Mouse (Mus musculus): ENCODE data around the gene Adgrf4.

Adgrf4 gene

GRCm38 (mm10) chr17:42692136-42692535, at the start of gene Adgrf4:
TSS of gene Adgrf4 (minus strand) at chr17:42692284.
- DNase-seq (ENCODE audit: low spot score in 2 of 2): no peak

DNA sequence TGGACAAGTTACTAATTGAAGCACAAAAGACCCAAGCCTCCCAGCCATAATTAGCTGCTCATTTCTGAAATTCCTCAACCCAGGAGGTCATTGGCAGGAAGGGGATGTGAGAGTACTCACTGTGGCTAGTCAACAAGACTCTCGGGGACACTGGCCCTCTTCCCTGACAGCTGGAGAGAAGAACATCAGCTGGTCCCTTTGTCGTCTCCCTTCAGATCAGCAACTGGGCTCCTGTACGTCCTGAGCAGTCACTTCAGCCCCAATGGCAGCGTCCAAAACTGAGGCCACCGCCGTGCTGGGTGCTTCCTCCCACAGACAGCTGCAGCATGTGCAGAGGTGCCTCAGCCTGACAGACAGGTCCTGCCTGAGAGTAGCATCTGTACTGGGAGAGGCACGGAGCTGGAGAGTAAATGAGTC, 49.7 kb upstream of the Adgrf4 start, which contains the start of gene Adgrf2:
Gene Adgrf2 (minus strand): TSS at position 379 of the 417 bp plus-strand sequence.
- DNase-seq (ENCODE audit: low spot score in 2 of 2): peak; percentile 47 to 64

- no peak for DNase-seq (ENCODE audit: low spot score in 2 of 2)
Observed at GRCm38 (mm10) chr17:42738794-42739193, 46.7 kb upstream of the Adgrf4 start.

- no peak for DNase-seq (ENCODE audit: low spot score in 2 of 2)
Observed at GRCm38 (mm10) chr17:42717161-42717560, 25.1 kb upstream of the Adgrf4 start.

DNA sequence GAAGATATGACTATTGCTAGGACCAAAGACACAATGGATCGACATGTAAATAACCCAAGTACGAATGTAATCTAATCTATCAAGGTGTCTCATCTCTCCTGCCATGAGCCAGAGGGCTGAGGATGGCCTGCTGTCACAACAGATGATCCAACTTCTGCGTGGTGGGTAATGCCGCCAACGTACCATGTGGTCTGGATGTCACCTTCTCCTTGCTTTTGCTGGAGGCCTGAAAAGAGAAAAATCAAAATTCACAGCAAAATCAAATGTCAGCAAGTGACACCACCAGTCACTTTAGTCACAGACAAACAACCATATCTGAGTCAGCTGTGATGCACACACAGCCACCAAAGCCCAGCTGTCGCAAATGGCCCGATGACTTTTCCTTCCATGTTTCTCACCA, 22.9 kb upstream of the Adgrf4 start:
- no peak for DNase-seq (ENCODE audit: low spot score in 2 of 2)

DNA sequence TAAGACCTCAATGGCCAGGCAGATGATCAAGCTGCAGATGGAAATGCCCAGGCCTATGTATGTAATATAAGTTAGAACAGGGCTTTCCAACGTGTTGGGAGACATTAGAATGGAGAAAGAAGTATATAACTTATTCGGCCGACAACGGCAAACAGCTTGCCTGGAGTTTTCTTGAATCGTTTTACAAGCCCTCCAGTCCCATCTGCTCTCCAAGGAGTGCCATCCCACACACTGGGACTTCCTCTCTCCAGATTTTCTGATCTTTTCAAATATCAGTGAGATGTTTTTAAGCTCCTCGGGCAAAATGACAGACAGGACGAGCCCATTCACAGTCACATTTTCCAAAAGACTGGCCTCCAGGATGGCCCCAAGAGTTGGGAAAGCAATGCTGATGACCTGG, 18.6 kb upstream of the Adgrf4 start:
- DNase-seq (ENCODE audit: low spot score in 2 of 2): no peak

- DNase-seq (ENCODE audit: low spot score in 2 of 2): no peak
Observed at GRCm38 (mm10) chr17:42705611-42706010, 13.5 kb upstream of the Adgrf4 start.

GRCm38 (mm10) chr17:42702198-42702597, 10.1 kb upstream of the Adgrf4 start:
- no peak for DNase-seq (ENCODE audit: low spot score in 2 of 2)

DNA sequence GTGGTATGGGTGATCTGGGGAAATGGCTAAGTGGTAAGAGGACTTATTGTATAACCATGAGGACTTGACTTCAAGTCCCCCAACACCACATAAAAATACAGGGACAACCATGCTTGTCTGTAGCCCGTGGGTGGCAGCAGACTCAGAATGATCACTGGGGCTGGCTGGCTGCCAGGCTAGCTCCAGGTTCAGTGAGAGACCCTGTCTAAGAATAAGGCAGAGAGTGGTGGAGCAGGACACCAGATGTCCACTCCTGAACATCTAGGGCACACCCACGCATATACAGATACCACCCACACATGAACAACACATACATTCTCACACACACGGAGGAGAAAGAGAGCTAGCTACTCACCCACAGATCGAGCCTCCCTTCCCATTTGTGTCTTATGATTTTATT, 2.6 kb upstream of the Adgrf4 start:
- DNase-seq (ENCODE audit: low spot score in 2 of 2): no peak

DNA sequence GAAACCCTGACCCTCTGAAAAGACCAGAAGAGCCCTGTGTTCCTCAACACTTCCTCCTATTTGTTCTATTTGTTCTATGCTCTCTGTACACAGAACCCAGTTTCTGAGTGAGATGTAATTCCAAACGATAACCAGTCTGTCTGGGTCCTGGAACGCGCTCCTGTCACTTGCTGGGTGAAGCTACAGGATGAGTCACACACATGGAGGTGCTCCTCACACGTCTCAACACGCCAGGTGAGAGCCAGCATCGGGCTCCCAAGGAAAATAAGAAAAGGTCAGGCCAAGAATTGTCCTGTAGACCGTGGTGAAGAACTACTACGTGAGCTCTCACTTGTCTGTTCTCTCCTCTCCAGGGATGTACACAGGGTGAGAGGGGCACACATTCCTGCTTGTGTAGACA, 1.6 kb downstream of the Adgrf4 start:
- DNase-seq (ENCODE audit: low spot score in 2 of 2): no peak

DNA sequence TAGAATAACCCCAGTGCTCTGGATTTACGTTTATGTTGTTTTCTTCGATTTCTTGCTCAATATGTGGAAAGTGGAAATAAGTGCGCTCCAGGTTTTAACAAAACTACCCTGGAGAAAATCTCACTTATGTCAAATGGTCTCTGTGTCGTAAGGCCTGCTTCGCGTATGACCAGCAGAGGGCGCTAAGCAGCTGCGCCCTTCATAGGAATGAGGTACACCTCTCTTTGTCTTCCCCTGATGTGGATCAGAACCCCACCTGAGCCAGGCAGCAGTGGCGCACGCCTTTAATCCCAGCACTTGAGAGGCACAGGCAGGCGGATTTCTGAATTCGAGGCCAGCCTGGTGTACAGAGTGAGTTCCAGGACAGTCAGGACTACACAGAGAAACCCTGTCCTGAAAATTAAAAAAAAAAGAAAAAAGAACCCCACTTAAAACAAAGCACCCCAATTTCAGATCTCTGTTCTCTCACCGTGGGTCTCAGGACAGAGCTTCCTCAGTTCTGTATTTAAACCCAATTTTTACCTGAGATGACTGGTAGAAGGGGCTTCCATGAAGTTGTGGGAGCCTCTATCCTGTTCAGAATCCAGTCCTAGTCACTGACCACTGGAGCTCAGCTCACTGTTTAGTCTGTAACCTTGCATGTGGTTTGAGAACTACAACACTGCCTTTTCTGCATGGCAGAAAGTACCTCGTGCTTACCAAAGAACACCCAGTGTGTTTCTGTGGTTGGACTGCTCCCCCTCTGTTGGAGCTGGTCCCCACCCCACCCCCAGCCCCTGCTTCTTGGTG, 33.3 kb downstream of the Adgrf4 start:
- DNase-seq (ENCODE audit: low spot score in 2 of 2): peak in 1 of 2 experiments; percentile 3

- DNase-seq (ENCODE audit: low spot score in 2 of 2): peak; percentile 49 to 59
Observed at GRCm38 (mm10) chr17:42643416-42643815, 48.7 kb downstream of the Adgrf4 start.

DNA sequence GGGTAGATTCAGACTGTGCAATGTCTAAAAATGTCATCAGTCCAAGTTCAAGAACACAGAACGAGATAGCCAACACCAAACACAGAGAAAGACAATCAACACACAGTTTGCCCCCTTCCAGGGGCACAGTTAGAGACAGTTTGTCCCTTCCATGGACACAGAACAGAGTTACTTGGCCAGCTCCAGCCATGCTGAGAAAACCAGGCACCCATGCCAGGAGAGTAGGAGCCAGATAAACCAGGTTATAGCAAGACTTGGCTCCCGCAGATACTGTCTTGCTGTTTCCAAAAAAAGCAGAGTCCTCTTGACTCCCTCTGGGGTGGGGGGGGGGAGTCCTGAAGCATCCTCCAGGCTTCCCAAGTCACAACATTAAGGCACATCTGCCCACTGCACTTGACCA, 61.9 kb downstream of the Adgrf4 start:
- peak; percentile 50 to 61 for DNase-seq (ENCODE audit: low spot score in 2 of 2)

DNA sequence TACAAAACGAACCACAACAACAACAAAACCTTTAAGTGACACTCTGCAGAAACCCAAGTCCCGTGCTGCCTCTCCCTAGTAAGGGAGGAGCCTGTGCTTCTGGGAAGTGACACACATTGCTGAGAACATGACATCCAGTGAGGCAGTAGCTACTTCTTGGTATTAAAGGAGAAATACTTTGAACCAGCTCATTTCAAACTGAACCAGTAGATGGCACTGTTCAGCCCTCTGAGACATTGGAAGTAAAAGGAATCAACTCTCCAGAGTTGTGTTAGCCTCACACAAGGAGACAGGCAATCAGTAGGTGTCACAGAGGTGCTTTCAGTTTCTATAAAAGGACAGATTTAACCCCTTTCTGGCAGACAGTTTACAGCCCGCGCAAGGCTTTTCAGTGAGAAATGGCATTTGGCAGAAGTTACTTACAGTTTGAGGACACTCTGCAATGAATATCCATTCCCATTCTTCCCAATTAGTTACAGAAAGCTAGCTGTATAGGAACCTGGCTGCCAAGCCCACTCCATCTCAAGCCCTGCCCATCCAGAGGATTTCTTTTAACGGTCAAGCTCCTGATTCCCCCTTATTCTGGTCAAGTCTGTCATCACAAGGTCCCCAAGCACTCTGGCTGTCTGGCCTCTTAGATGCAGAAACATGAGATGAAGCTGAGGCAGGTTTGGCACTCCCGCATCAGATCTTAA, 78.9 kb downstream of the Adgrf4 start:
- peak; percentile 3 to 34 for DNase-seq (ENCODE audit: low spot score in 2 of 2)

DNA sequence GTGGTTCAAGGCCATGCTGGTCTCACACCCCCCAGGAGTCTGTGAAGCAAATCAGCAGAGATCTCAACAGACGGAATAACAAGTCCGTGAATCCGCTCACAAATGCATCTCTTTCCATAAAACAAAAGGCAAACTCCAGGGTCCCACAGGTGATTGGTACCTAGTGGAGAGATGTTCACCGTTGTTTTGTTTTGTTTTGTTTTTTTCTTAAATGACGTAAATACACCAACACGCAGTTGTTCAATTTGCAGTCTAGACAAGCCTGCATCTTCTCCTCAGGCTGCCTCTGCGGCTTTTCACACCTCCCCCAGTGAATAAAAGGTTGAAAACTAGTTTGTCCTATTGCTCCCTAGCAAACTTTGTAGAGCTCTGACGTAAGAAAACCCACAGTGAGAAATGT, 80.8 kb downstream of the Adgrf4 start, which contains the start of gene Opn5:
Gene Opn5 (minus strand): TSS at position 101 of the 400 bp plus-strand sequence.
- DNase-seq (ENCODE audit: low spot score in 2 of 2): no peak

DNA sequence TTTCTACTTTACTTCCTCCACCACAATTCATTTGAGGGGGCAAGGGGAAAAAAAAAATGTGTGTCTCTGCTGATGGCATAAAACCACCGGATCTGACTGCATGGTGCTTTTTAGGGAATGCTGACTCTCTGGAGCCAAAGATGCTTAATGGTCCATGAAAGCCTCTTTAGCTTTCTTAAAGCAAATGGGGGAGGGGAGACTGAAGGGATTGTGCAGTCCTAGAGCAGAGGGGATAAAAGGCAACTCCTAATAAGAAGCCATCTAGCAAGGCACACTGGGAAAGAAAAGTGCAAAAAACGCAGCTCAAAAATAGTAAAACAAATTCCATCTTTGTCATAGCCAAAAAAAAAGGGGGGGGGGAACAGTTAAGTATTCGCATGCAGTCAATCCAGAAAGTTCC, 83.8 kb downstream of the Adgrf4 start:
- DNase-seq (ENCODE audit: low spot score in 2 of 2): no peak
